Mouse (Mus musculus) left cerebral cortex, postnatal 10 days (tissue): ENCODE measurements around the gene Ddx59. TPM values are rescaled to one million over a fixed set of nuclear protein-coding genes. Genes with fewer than 3 reads are reported as not detected.

Experiments
- total RNA-seq, 2 experiments: library from RNA; stranded (reverse); gene quantifications; 2 replicates each; pipeline ENCODE4 v1.2.3; 2021

The Ddx59 gene
- total RNA-seq, 2 experiments from 2014 or later, result 10.3 TPM

Other genes starting within 250 kb of the Ddx59 start
- gene Mroh3, start 202.4 kb upstream of the Ddx59 start, total RNA-seq, result 1 to 10 TPM in 1 of 2 experiments, under 1 TPM in 1; 0.97 to 1.2 TPM
- 1 to 10 TPM; 3.7 to 4.4 TPM for gene Inava, start 181.0 kb upstream of the Ddx59 start, total RNA-seq
- 1 to 10 TPM; 7.4 to 9.0 TPM for gene Gpr25, start 154.4 kb upstream of the Ddx59 start, total RNA-seq
- gene Camsap2, start 69.2 kb upstream of the Ddx59 start, total RNA-seq, result 100 to 1,000 TPM; 153 to 155 TPM
- gene Kif14, start 51.1 kb downstream of the Ddx59 start, total RNA-seq, result under 1 TPM; 0.75 to 0.79 TPM
- 10 to 100 TPM; 33.8 to 34.6 TPM for gene Zfp281, start 209.6 kb downstream of the Ddx59 start, total RNA-seq